13 mouse cellular contexts compared by ENCODE assay signal in genomic region chr11:45174811-45175798, GRCm38 (mm10).
DNase-seq lines count a peak whose midpoint lies in the region; ATAC-seq and TF ChIP-seq lines count a peak whose summit lies in the region.
"Had no signal": no experiment of that assay in that cellular context is flagged by ENCODE, and none has a peak within 500 bp of the region (broad histone marks: within the 10 kb centered on the region; RNA-seq: fewer than 3 reads in every experiment).

No protein-coding gene starts in this region.

- H3K27me3 ChIP-seq in forebrain, embryonic 16.5 days (replicated peaks; ENCODE audit: control insufficient read depth, insufficient read depth, low read length): no peaks in the 10 kb centered on the region
- H3K27me3 ChIP-seq in forebrain, embryonic 13.5 days: no peaks in the 10 kb centered on the region
- no peaks in the 10 kb centered on the region for H3K27me3 ChIP-seq in lung, embryonic 14.5 days (ENCODE audit: insufficient read depth, low read length)
- H3K27me3 ChIP-seq in neural tube, embryonic 15.5 days (replicated peaks): no peaks in the 10 kb centered on the region
- H3K27me3 ChIP-seq: forebrain, embryonic 15.5 days had no signal

- H3K36me3 ChIP-seq in forebrain, embryonic 16.5 days (ENCODE audit: control insufficient read depth, insufficient read depth): no peaks in the 10 kb centered on the region
- no peaks in the 10 kb centered on the region for H3K36me3 ChIP-seq in forebrain, embryonic 13.5 days (ENCODE audit: poor library complexity, severe bottlenecking)
- no peaks in the 10 kb centered on the region for H3K36me3 ChIP-seq in lung, embryonic 14.5 days (ENCODE audit: insufficient read depth)
- no peaks in the 10 kb centered on the region for H3K36me3 ChIP-seq in neural tube, embryonic 15.5 days
- H3K36me3 ChIP-seq: forebrain, embryonic 15.5 days; midbrain, embryonic 10.5 days had no signal

- H3K4me2 ChIP-seq in forebrain, embryonic 16.5 days (ENCODE audit: low read length): no peak overlapping the region
- H3K4me2 ChIP-seq in forebrain, embryonic 13.5 days: no peak overlapping the region
- H3K4me2 ChIP-seq in lung, embryonic 14.5 days: no peak overlapping the region
- H3K4me2 ChIP-seq in neural tube, embryonic 15.5 days: no peak overlapping the region
- H3K4me2 ChIP-seq: forebrain, embryonic 15.5 days had no signal

- no peaks in the 10 kb centered on the region for H3K4me1 ChIP-seq in forebrain, embryonic 16.5 days (replicated peaks; ENCODE audit: control insufficient read depth, insufficient read depth, low read length)
- no peaks in the 10 kb centered on the region for H3K4me1 ChIP-seq in forebrain, embryonic 13.5 days
- no peaks in the 10 kb centered on the region; the same call in 1 of the 2 replicates for H3K4me1 ChIP-seq in lung, embryonic 14.5 days (ENCODE audit: insufficient read depth)
- H3K4me1 ChIP-seq in neural tube, embryonic 15.5 days: no peaks in the 10 kb centered on the region
- H3K4me1 ChIP-seq: forebrain, embryonic 15.5 days; midbrain, embryonic 10.5 days had no signal

- 82% methylated on average over 10 of the region's 10 CpGs for WGBS in forebrain, embryonic 16.5 days
- whole genome bisulfite sequencing in forebrain, embryonic 13.5 days: 87% methylated on average over 10 of the region's 10 CpGs
- 40% methylated on average over 10 of the region's 10 CpGs for WGBS in lung, embryonic 14.5 days
- WGBS in neural tube, embryonic 15.5 days: 79% methylated on average over 10 of the region's 10 CpGs

- no peak for TF ChIP-seq CTCF in lung, embryonic 14.5 days (IDR thresholded peaks at IDR 0.05; ENCODE audit: low read depth)

- H3K4me3 ChIP-seq in forebrain, embryonic 16.5 days (replicated peaks; ENCODE audit: low read length): no peak overlapping the region
- no peak overlapping the region for H3K4me3 ChIP-seq in forebrain, embryonic 13.5 days
- no peak overlapping the region for H3K4me3 ChIP-seq in lung, embryonic 14.5 days (ENCODE audit: low read depth, low read length)
- no peak overlapping the region for H3K4me3 ChIP-seq in neural tube, embryonic 15.5 days (replicated peaks)
- H3K4me3 ChIP-seq: forebrain, embryonic 15.5 days; midbrain, embryonic 10.5 days had no signal

- H3K9ac ChIP-seq in forebrain, embryonic 16.5 days (replicated peaks; ENCODE audit: low read depth, low read length): no peak overlapping the region
- no peak overlapping the region for H3K9ac ChIP-seq in forebrain, embryonic 13.5 days
- no peak overlapping the region for H3K9ac ChIP-seq in lung, embryonic 14.5 days
- no peak overlapping the region for H3K9ac ChIP-seq in neural tube, embryonic 15.5 days (replicated peaks)
- H3K9ac ChIP-seq: forebrain, embryonic 15.5 days had no signal

- no peak overlapping the region for H3K27ac ChIP-seq in forebrain, embryonic 16.5 days (ENCODE audit: low read length)
- H3K27ac ChIP-seq in forebrain, embryonic 13.5 days: no peak overlapping the region
- no peak overlapping the region; the same call in 1 of the 2 replicates for H3K27ac ChIP-seq in lung, embryonic 14.5 days (ENCODE audit: low read depth)
- H3K27ac ChIP-seq in neural tube, embryonic 15.5 days (replicated peaks): no peak overlapping the region
- H3K27ac ChIP-seq: forebrain, embryonic 15.5 days; midbrain, embryonic 10.5 days had no signal

- DNase-seq in NIH3T3 (ENCODE audit: low read depth): peak; percentile 83
- DNase-seq in kidney, adult 11 months: peak; percentile 42
- peak; percentile 78 for DNase-seq in lung, embryonic 14.5 days
- DNase-seq in c-Kit-positive CD71-positive TER-119-positive erythroid progenitor cells, embryonic 14.5 days (ENCODE audit: low spot score): no peak
- DNase-seq in spleen, postnatal 36 days (ENCODE audit: low spot score in 2 of 2): no peak
- DNase-seq: cerebellum, postnatal 14 days had no signal

- peak; percentile 15; the same call in 1 of the 2 replicates for ATAC-seq in forebrain, embryonic 16.5 days
- no peak for ATAC-seq in forebrain, embryonic 13.5 days
- ATAC-seq in lung, embryonic 14.5 days (ENCODE audit: insufficient read depth): peak; percentile 66
- ATAC-seq in neural tube, embryonic 15.5 days (ENCODE audit: low FRiP score): no peak
- ATAC-seq: CD4-positive, CD25-positive, alpha-beta regulatory T cell, adult 4 months; forebrain, embryonic 15.5 days; hindbrain, embryonic 16.5 days had no signal

- no peaks in the 10 kb centered on the region for H3K9me3 ChIP-seq in forebrain, embryonic 16.5 days (ENCODE audit: control insufficient read depth, low read length)
- H3K9me3 ChIP-seq in forebrain, embryonic 13.5 days (replicated peaks): no peaks in the 10 kb centered on the region
- H3K9me3 ChIP-seq in lung, embryonic 14.5 days (ENCODE audit: low read depth, low read length): no peaks in the 10 kb centered on the region
- no peaks in the 10 kb centered on the region for H3K9me3 ChIP-seq in neural tube, embryonic 15.5 days (replicated peaks)
- H3K9me3 ChIP-seq: forebrain, embryonic 15.5 days; midbrain, embryonic 10.5 days had no signal

Comparison
In these comparisons a context has a peak if more than half of its experiments do, and no peak if none do; other contexts are left out.
1. ATAC-seq: peak in forebrain, embryonic 16.5 days (single experiment) and lung, embryonic 14.5 days (single experiment); none in forebrain, embryonic 13.5 days (single experiment) and neural tube, embryonic 15.5 days (single experiment).
2. DNase-seq: peak in NIH3T3 (single experiment), kidney, adult 11 months (single experiment) and lung, embryonic 14.5 days (single experiment); none in c-Kit-positive CD71-positive TER-119-positive erythroid progenitor cells, embryonic 14.5 days (single experiment) and spleen, postnatal 36 days (0 of 2).